In genomic region chr6:21327081-21327737, GRCm38 (mm10) we compare ENCODE assay signal across 20 mouse cellular contexts.
DNase-seq lines count a peak whose midpoint lies in the region; ATAC-seq lines count a peak whose summit lies in the region.
"Had no signal": no experiment of that assay in that cellular context is flagged by ENCODE, and none has a peak within 500 bp of the region (broad histone marks: within the 10 kb centered on the region; RNA-seq: fewer than 3 reads in every experiment).

No protein-coding gene starts in this region.

- H3K4me2 ChIP-seq in forebrain, embryonic 12.5 days: no peak overlapping the region
- no peak overlapping the region for H3K4me2 ChIP-seq in limb, embryonic 12.5 days
- H3K4me2 ChIP-seq in hindbrain, embryonic 16.5 days (ENCODE audit: low read length): no peak overlapping the region
- no peak overlapping the region for H3K4me2 ChIP-seq in neural tube, embryonic 14.5 days (ENCODE audit: low read depth, low read length)
- H3K4me2 ChIP-seq: liver, embryonic 15.5 days had no signal

- peak overlapping the region; percentile 60 for H3K27ac ChIP-seq in forebrain, embryonic 10.5 days
- no peak overlapping the region for H3K27ac ChIP-seq in forebrain, embryonic 12.5 days
- no peak overlapping the region for H3K27ac ChIP-seq in limb, embryonic 12.5 days
- H3K27ac ChIP-seq in limb, embryonic 10.5 days: no peak overlapping the region
- no peak overlapping the region for H3K27ac ChIP-seq in hindbrain, embryonic 16.5 days (ENCODE audit: low read depth, low read length)
- H3K27ac ChIP-seq in neural tube, embryonic 14.5 days (ENCODE audit: low read depth, low read length): 0 out of 2 replicates have a peak overlapping the region, but pooled peaks have one; percentile 34
- H3K27ac ChIP-seq: heart, adult 2 months; liver, embryonic 15.5 days had no signal

- no peak for DNase-seq in forebrain, embryonic 10.5 days (ENCODE audit: extremely low spot score, low spot score)
- no peak for DNase-seq in limb, embryonic 10.5 days (ENCODE audit: low spot score)
- DNase-seq in natural killer cell, adult 2 months (ENCODE audit: low spot score in 2 of 2): no peak
- DNase-seq in yolk sac, embryonic 10.5 days (ENCODE audit: low spot score): no peak
- DNase-seq: adrenal gland, postnatal 14 days; cerebellum, adult 9-11 months; gastrocnemius, postnatal 10 days; heart, adult 2 months; kidney, adult 18-20 months; kidney, postnatal 36 days; lung, postnatal 14 days; right cerebral cortex, postnatal 25 days; thymus, postnatal 14 days had no signal

- H3K9ac ChIP-seq in forebrain, embryonic 12.5 days: no peak overlapping the region
- no peak overlapping the region for H3K9ac ChIP-seq in limb, embryonic 12.5 days (replicated peaks)
- no peak overlapping the region for H3K9ac ChIP-seq in hindbrain, embryonic 16.5 days (ENCODE audit: low read depth, low read length)
- no peak overlapping the region for H3K9ac ChIP-seq in neural tube, embryonic 14.5 days (replicated peaks; ENCODE audit: low read depth, low read length)
- H3K9ac ChIP-seq: liver, embryonic 15.5 days had no signal

- peaks cover 37% of the 10 kb centered on the region for H3K4me1 ChIP-seq in forebrain, embryonic 10.5 days
- peaks cover 17% of the 10 kb centered on the region for H3K4me1 ChIP-seq in forebrain, embryonic 12.5 days
- no peaks in the 10 kb centered on the region for H3K4me1 ChIP-seq in limb, embryonic 12.5 days (replicated peaks)
- H3K4me1 ChIP-seq in limb, embryonic 10.5 days: no peaks in the 10 kb centered on the region
- no peaks in the 10 kb centered on the region for H3K4me1 ChIP-seq in hindbrain, embryonic 16.5 days (ENCODE audit: control insufficient read depth, insufficient read depth, low read depth, low read length)
- no peaks in the 10 kb centered on the region for H3K4me1 ChIP-seq in neural tube, embryonic 14.5 days (ENCODE audit: control insufficient read depth, insufficient read depth, low read length)
- H3K4me1 ChIP-seq: liver, embryonic 15.5 days had no signal

- no peaks in the 10 kb centered on the region for H3K36me3 ChIP-seq in forebrain, embryonic 10.5 days (replicated peaks)
- H3K36me3 ChIP-seq in forebrain, embryonic 12.5 days (replicated peaks): no peaks in the 10 kb centered on the region
- H3K36me3 ChIP-seq in limb, embryonic 12.5 days: no peaks in the 10 kb centered on the region
- H3K36me3 ChIP-seq in limb, embryonic 10.5 days: no peaks in the 10 kb centered on the region
- no peaks in the 10 kb centered on the region for H3K36me3 ChIP-seq in hindbrain, embryonic 16.5 days (ENCODE audit: control insufficient read depth, insufficient read depth, low read length)
- H3K36me3 ChIP-seq in neural tube, embryonic 14.5 days (ENCODE audit: control insufficient read depth, insufficient read depth, low read length): no peaks in the 10 kb centered on the region
- H3K36me3 ChIP-seq: liver, embryonic 15.5 days had no signal

- no peaks in the 10 kb centered on the region for H3K27me3 ChIP-seq in forebrain, embryonic 10.5 days (ENCODE audit: poor library complexity, severe bottlenecking)
- H3K27me3 ChIP-seq in forebrain, embryonic 12.5 days: no peaks in the 10 kb centered on the region
- H3K27me3 ChIP-seq in limb, embryonic 12.5 days: no peaks in the 10 kb centered on the region
- no peaks in the 10 kb centered on the region for H3K27me3 ChIP-seq in limb, embryonic 10.5 days (ENCODE audit: low read depth, poor library complexity, severe bottlenecking)
- no peaks in the 10 kb centered on the region for H3K27me3 ChIP-seq in hindbrain, embryonic 16.5 days (replicated peaks; ENCODE audit: control insufficient read depth, insufficient read depth, low read length)
- H3K27me3 ChIP-seq in neural tube, embryonic 14.5 days (ENCODE audit: control insufficient read depth, insufficient read depth, low read length): no peaks in the 10 kb centered on the region
- H3K27me3 ChIP-seq: liver, embryonic 15.5 days had no signal

- WGBS in forebrain, embryonic 10.5 days: 60% methylated on average over 4 of the region's 4 CpGs
- WGBS in forebrain, embryonic 12.5 days: 49% methylated on average over 4 of the region's 4 CpGs
- WGBS in limb, embryonic 12.5 days: 65% methylated on average over 4 of the region's 4 CpGs
- WGBS in limb, embryonic 10.5 days: 68% methylated on average over 4 of the region's 4 CpGs
- WGBS in hindbrain, embryonic 16.5 days: 63% methylated on average over 4 of the region's 4 CpGs
- WGBS in neural tube, embryonic 14.5 days: 53% methylated on average over 4 of the region's 4 CpGs

- no peaks in the 10 kb centered on the region for H3K9me3 ChIP-seq in forebrain, embryonic 10.5 days
- H3K9me3 ChIP-seq in forebrain, embryonic 12.5 days: no peaks in the 10 kb centered on the region
- no peaks in the 10 kb centered on the region for H3K9me3 ChIP-seq in limb, embryonic 12.5 days
- no peaks in the 10 kb centered on the region for H3K9me3 ChIP-seq in limb, embryonic 10.5 days (replicated peaks)
- no peaks in the 10 kb centered on the region for H3K9me3 ChIP-seq in hindbrain, embryonic 16.5 days (ENCODE audit: control insufficient read depth, low read length)
- no peaks in the 10 kb centered on the region for H3K9me3 ChIP-seq in neural tube, embryonic 14.5 days (ENCODE audit: control insufficient read depth, low read length)
- H3K9me3 ChIP-seq: liver, embryonic 15.5 days had no signal

- no peak for ATAC-seq in forebrain, embryonic 12.5 days (ENCODE audit: low FRiP score)
- ATAC-seq in limb, embryonic 12.5 days (ENCODE audit: insufficient number of reproducible peaks, insufficient read depth, low FRiP score, low TSS enrichment, low read depth): peak; percentile 66; the same call in 1 of the 2 replicates
- peak; percentile 61 for ATAC-seq in hindbrain, embryonic 16.5 days
- ATAC-seq in neural tube, embryonic 14.5 days (ENCODE audit: low read depth): peak; percentile 41; the same call in 1 of the 2 replicates
- ATAC-seq: activated CD4-positive, CD25-positive, alpha-beta regulatory T cell, adult 4 months; Patski had no signal

- no peak overlapping the region for H3K4me3 ChIP-seq in forebrain, embryonic 10.5 days
- H3K4me3 ChIP-seq in forebrain, embryonic 12.5 days (replicated peaks): no peak overlapping the region
- no peak overlapping the region for H3K4me3 ChIP-seq in limb, embryonic 12.5 days (replicated peaks)
- H3K4me3 ChIP-seq in limb, embryonic 10.5 days: no peak overlapping the region
- no peak overlapping the region for H3K4me3 ChIP-seq in hindbrain, embryonic 16.5 days (ENCODE audit: low read length)
- H3K4me3 ChIP-seq in neural tube, embryonic 14.5 days (ENCODE audit: low read depth, low read length): no peak overlapping the region
- H3K4me3 ChIP-seq: heart, adult 2 months; liver, embryonic 15.5 days had no signal

Comparison
In these comparisons a context has a peak if more than half of its experiments do, and no peak if none do; other contexts are left out.
1. H3K27ac ChIP-seq: peak in forebrain, embryonic 10.5 days (single experiment) and neural tube, embryonic 14.5 days (single experiment); none in forebrain, embryonic 12.5 days (single experiment), limb, embryonic 12.5 days (single experiment), limb, embryonic 10.5 days (single experiment) and hindbrain, embryonic 16.5 days (single experiment).